Mouse (Mus musculus) cerebellum, adult 2 months (tissue): ENCODE results near the gene Cntnap2.

Experiments used
- CTCF ChIP-seq: fragments of 200-500 bp; IDR thresholded peaks from 2 replicates; pipeline ENCODE4 v1.5.1; 2011; ENCODE audit warnings: low read depth, mild to moderate bottlenecking, control low read depth, low read length, moderate library complexity, borderline replicate concordance; ENCODE audit not compliant: insufficient read depth
- POLR2A ChIP-seq: fragments of 200-500 bp; IDR thresholded peaks from 2 replicates; pipeline ENCODE4 v1.6.1; 2011; ENCODE audit warnings: low read length, control low read depth, borderline replicate concordance; ENCODE audit not compliant: insufficient read depth

DNA sequence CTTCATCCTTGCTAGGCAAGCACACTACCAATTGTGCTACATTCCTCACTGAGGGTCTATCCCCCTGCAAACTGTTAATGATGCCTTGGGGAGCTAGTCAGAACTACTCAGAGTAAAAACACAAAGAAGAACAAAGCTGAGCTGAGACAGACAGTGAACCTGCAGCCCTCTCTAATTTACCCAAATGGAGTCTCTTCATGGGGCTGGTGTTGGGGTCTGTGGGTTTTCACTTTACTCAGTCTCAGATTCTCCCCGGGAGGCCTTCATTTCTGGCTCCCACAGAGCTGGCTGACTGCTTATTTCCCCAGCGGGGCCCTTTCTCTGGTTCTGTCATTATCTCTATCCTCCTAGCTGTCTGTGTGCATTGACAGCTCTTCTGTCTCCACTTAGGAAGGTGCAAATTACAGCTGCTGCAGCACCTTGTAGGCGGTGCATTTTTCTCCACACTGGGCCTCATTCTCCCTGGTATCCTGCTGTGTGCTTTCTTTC lies 2200.5 kb downstream of the Cntnap2 start:
- TF ChIP-seq CTCF (no peak), POLR2A (no peak)
